Mouse (Mus musculus) CH12.LX (cell line): ENCODE measurements around the gene Dppa5a.

ENCODE experiments used
- CTCF ChIP-seq, 2 experiments: IDR thresholded peaks in 1 of 2; conservative IDR thresholded peaks in 1 of 2; 2 replicates each; pipeline ENCODE4 v1.5.1; 2011 to 2012; ENCODE audit warnings: low read depth in 2 of 2, low read length in 2 of 2, improper control_type of control experiment in 1 of 2, inconsistent platforms in 1 of 2, mild to moderate bottlenecking in 1 of 2, moderate library complexity in 1 of 2
- EP300 ChIP-seq: IDR thresholded peaks from 2 replicates; pipeline ENCODE4 v1.6.1; 2011; ENCODE audit warnings: low read length, improper control_type of control experiment
- KAT2A ChIP-seq: IDR thresholded peaks from 2 replicates; pipeline ENCODE4 v1.6.1; 2012; ENCODE audit warnings: low read length, improper control_type of control experiment, inconsistent platforms; ENCODE audit not compliant: insufficient replicate concordance
- MEF2A ChIP-seq: IDR thresholded peaks from 2 replicates; pipeline ENCODE4 v1.6.1; 2014; ENCODE audit warnings: low read depth, mild to moderate bottlenecking, inconsistent platforms, low read length, improper control_type of control experiment, borderline replicate concordance
- MYC ChIP-seq: IDR thresholded peaks from 2 replicates; pipeline ENCODE4 v1.6.1; 2011; ENCODE audit warnings: low read depth, mild to moderate bottlenecking, improper control_type of control experiment, low read length
- POLR2A ChIP-seq: IDR thresholded peaks from 2 replicates; pipeline ENCODE4 v1.6.1; 2011; ENCODE audit warnings: low read depth, mild to moderate bottlenecking, improper control_type of control experiment, low read length
- UBTF ChIP-seq: IDR thresholded peaks from 2 replicates; pipeline ENCODE4 v1.6.1; 2012; ENCODE audit warnings: low read depth, mild to moderate bottlenecking, inconsistent platforms, low read length, improper control_type of control experiment, moderate library complexity

DNA sequence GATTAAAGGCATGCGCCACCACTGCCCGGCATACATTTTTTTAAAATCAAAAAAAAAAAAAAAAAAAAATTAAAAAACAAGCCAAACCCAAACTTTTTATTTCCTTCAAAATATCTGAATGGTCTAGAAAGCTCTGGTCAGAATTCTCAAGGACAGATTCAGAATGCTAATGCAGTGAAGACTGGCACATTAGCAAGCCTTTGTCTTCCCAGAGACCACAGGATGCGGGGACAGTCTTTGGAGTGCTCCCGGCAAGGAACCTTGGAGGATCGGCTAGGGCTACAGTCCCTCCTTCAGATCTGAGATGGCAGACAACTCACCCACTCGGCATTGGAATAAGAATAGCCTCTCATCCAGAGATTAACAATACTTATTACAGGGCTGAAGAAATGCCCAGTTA is 3.3 kb downstream of the Dppa5a start:
- TF ChIP-seq EP300: no peak
- no peak for TF ChIP-seq MYC
- no peak for TF ChIP-seq UBTF
- no peak for TF ChIP-seq KAT2A
- no peak for TF ChIP-seq CTCF (conservative IDR thresholded peaks at IDR 0.05 in 1 of 2, IDR thresholded peaks at IDR 0.05 in 1 of 2; ENCODE audit: low read depth in 2 of 2, low read length in 2 of 2)
- TF ChIP-seq POLR2A: no peak
- no peak for TF ChIP-seq MEF2A
